Mouse (Mus musculus) layer of hippocampus, adult 2 months (tissue): ENCODE data around the gene Mafk. TPM values are rescaled to one million over a fixed set of nuclear protein-coding genes. Genes with fewer than 3 reads are reported as not detected.

Experiments
- DNase-seq, 2 experiments: peaks; one replicate each; pipeline ENCODE4 v3.0.0; 2022; ENCODE audit warnings: low spot score in 2 of 2
- H3K27ac ChIP-seq: fragments of 200-600 bp; 2 replicates; pipeline ENCODE4 v1.8.1; 2022
- H3K4me3 ChIP-seq: fragments of 200-600 bp; 2 replicates; pipeline ENCODE4 v1.8.1; 2022; ENCODE audit warnings: mild to moderate bottlenecking
- CTCF ChIP-seq: fragments of 200-600 bp; conservative IDR thresholded peaks from 2 replicates; pipeline ENCODE4 v1.8.1; 2022; ENCODE audit warnings: antibody characterized with exemption, mild to moderate bottlenecking, moderate library complexity
- total RNA-seq, 2 experiments: library from RNA; stranded (reverse); gene quantifications; 2 replicates each; pipeline ENCODE4 v1.2.3; 2021

Mafk gene
- total RNA-seq, 2 experiments from 2014 or later: 9.2 to 9.9 TPM

DNA sequence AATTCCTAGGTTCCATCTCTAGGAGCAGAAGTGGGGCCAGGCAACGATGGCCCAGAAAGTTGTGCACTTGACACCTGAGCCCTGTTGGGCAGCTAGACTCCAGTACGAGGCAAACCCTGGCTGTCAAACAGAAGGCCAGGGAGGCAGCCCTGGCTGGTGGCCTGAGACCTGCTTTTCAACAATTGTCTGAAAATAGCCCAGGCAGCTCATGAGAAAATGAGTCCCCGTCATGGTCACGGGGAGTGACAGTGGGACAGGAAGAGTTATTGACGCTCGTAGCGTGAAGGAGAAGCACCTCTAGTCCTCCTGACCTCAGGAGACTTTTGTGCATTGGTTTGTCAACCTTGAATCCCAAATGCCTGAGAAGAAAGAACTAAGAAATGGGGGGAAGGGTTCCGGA is 9.9 kb upstream of the Mafk start:
- no peak for TF ChIP-seq CTCF
- no peak overlapping the region for H3K27ac ChIP-seq
- DNase-seq: no peak
- H3K4me3 ChIP-seq: no peak overlapping the region

GRCm38 (mm10) chr5:139789466-139789865 is 1.8 kb upstream of the Mafk start:
- TF ChIP-seq CTCF: peak; percentile 24; the same call in 1 of the 2 replicates

DNA sequence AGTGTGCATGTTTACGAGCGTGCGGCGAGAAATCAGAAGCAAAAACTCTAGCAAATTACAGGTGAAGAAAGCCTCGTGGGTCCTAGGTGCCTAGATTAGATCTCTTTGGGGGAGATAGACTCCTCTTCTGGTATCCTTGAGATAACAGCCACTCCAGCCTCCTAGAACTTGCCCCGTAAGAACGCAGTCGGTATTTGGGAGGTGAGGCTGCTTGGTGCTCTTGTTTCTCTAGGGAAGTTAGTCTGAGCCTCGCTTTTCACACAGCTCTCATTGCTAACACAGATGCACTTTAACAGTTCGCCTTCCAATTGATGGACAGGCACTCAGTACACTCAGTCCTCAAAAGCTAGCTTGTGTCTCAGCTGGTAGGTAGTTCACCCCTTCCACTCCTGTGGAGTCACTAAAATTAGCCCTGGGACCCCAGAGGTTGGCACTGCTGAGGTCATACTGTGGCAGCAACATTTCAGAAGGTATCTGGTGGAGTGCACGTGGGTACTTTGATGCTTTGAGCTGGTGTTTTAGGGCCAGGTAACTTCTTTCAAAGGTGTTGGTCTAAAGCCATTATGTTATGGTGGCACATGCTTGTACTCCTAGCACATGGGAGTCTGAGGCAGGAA is 954 bp downstream of the Mafk start:
- no peak for DNase-seq
- Histone ChIP-seq H3K4me3 (peak overlapping the region; percentile 90), H3K27ac (peak overlapping the region; percentile 86)
- no peak for TF ChIP-seq CTCF

More at GRCm38 (mm10) chr5:139789466-139789865, 1.8 kb upstream of the Mafk start:
- Histone ChIP-seq H3K4me3 (no peak overlapping the region), H3K27ac (no peak overlapping the region)
- DNase-seq: no peak

DNA sequence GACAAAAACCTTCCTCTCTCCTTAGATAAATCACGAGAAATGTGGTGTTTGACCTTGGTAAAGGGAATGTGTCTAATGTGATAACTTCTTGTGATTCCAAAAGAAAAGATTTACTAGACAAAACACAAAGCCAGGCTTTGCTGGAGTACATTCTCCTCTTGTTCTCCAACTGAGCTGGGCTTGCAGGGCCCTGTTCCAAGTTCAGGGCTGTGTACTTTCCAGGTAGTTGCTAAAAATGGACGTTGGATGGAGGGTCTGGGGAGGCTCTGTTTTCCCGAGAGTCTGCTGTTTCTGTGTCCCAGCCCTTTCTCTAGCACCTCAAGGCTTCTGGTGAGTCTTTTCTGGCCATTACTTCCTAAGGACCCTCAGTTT is 1.6 kb downstream of the Mafk start:
- Histone ChIP-seq H3K4me3 (peak overlapping the region; percentile 90; the same call in 1 of the 2 replicates), H3K27ac (peak overlapping the region; percentile 86; the same call in 1 of the 2 replicates)
- no peak for DNase-seq

GRCm38 (mm10) chr5:139793338-139794089 is 2.2 kb downstream of the Mafk start:
- H3K4me3 ChIP-seq: peak overlapping the region; percentile 13; the same call in 1 of the 2 replicates
- TF ChIP-seq CTCF: no peak
- no peak for DNase-seq
- peak overlapping the region; percentile 86; the same call in 1 of the 2 replicates for H3K27ac ChIP-seq

More for the DNA sequence above, 1.6 kb downstream of the Mafk start:
- TF ChIP-seq CTCF: no peak

- no peak for TF ChIP-seq CTCF
- no peak for DNase-seq
- H3K27ac ChIP-seq: peak overlapping the region; percentile 41; the same call in 1 of the 2 replicates
- no peak overlapping the region for H3K4me3 ChIP-seq
Observed at GRCm38 (mm10) chr5:139794137-139794536, 2.8 kb downstream of the Mafk start.

GRCm38 (mm10) chr5:139794938-139795337 is 3.6 kb downstream of the Mafk start:
- no peak for DNase-seq
- TF ChIP-seq CTCF: no peak

DNA sequence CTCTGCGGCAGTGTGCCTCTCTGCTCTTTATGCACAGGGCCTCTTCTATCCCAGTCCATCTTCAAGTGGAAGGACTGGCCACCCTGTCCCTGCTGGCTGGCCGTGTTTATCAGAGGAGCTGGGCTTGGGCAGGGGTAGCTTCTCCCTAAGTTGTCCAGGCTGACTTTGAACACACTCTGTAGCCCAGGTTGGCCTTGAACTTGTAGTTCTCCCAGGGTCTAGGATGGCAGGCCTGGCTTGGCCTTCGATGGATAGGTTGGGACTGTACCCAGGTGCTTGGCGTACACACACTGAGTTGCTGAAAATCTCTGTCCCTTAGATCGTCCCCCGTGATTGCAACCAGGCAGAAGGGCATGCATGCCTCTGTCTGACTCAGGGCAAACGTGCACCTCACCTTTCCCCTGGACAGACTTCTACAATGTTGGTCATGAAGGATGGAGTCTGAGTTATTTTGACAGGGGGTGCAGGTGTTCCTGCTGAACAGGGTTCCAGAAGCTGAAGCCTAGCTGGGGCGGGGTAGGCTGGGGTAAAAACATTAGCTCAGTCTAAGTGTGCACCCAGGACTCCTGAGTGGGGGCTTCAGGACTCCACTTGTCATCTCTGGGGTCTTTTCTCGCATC is 4.8 kb downstream of the Mafk start:
- Histone ChIP-seq H3K4me3 (no peak overlapping the region), H3K27ac (peak overlapping the region; percentile 86)
- no peak for TF ChIP-seq CTCF
- DNase-seq: no peak

More at GRCm38 (mm10) chr5:139794938-139795337, 3.6 kb downstream of the Mafk start:
- H3K4me3 ChIP-seq: no peak overlapping the region
- no peak overlapping the region for H3K27ac ChIP-seq

- TF ChIP-seq CTCF: no peak
- Histone ChIP-seq H3K27ac (peak overlapping the region; percentile 86), H3K4me3 (peak overlapping the region; percentile 45; the same call in 1 of the 2 replicates)
- DNase-seq: peak; percentile 36 to 57
Observed at GRCm38 (mm10) chr5:139796900-139797299, 5.6 kb downstream of the Mafk start.

GRCm38 (mm10) chr5:139797473-139798167 is 6.3 kb downstream of the Mafk start:
- Histone ChIP-seq H3K27ac (peak overlapping the region; percentile 86), H3K4me3 (peak overlapping the region; percentile 45)
- peak; percentile 83 to 84 for DNase-seq
- TF ChIP-seq CTCF: no peak

DNA sequence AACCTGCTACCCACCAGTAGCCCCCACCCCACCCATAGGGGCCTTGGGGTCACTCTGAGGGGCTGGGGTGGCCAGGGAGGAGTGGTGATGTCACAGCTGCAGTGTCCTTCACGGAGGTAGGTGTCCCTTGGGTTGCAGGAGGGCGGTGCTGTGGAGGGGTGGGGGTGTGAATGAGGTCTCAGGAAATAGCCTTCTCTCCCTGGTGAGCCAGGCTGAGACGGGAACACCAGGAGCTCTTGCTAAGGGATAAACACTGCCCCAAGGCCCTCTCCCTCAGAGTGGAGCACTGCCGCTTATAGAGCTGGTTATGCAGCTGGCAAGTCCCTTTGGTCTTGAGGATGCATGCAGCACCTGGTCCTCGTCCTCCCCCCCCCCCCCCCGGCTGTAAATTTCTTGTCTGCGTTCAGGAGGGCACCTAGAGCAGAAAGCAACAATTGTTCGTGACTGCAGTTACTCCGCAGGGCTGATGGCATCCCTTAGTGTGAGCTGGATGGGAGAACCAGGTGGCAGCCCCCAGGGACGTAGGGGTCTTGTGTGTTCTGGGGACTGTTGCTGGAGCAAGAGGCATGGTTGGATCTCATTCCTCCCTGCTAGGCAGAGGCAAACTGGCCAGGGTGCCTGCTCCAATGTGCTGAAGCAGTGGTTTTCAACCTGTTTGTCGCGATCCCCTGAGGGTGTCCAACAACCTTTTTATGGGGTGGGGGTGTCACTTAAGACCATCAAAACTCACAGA is 7.0 kb downstream of the Mafk start:
- no peak for TF ChIP-seq CTCF
- Histone ChIP-seq H3K4me3 (peak overlapping the region; percentile 45), H3K27ac (peak overlapping the region; percentile 86)

DNA sequence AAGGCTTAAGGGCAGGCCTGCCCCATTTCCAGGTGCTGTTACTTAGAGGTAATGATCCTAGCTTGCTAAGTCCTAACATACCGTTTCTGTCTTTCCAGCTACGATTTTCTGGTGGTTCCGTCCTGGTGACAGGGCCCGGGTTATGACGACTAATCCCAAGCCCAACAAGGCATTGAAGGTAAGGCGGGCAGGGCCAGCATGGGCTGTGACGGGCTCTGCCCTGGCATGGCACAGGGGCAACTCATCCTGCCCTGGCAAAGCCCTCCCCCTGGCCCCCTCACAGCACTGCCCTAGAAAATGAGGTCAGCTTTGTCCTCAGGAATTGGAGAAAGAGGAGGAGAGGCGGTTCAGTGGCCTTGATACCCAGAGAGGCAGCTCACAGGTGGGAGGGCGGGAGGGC is 7.7 kb downstream of the Mafk start:
- no peak for TF ChIP-seq CTCF
- Histone ChIP-seq H3K4me3 (no peak overlapping the region), H3K27ac (no peak overlapping the region)
- no peak for DNase-seq

More for the DNA sequence above, 7.0 kb downstream of the Mafk start:
- DNase-seq: no peak
